Mouse (Mus musculus): Measurements from ENCODE around the gene Mcat.

Gene Mcat

GRCm38 (mm10) chr15:83575543-83575942, 12.0 kb upstream of the Mcat start:
- DNase-seq, result no peak

GRCm38 (mm10) chr15:83574731-83575351, 11.3 kb upstream of the Mcat start:
- peak in 1 of 2 experiments; percentile 25 for DNase-seq

DNA sequence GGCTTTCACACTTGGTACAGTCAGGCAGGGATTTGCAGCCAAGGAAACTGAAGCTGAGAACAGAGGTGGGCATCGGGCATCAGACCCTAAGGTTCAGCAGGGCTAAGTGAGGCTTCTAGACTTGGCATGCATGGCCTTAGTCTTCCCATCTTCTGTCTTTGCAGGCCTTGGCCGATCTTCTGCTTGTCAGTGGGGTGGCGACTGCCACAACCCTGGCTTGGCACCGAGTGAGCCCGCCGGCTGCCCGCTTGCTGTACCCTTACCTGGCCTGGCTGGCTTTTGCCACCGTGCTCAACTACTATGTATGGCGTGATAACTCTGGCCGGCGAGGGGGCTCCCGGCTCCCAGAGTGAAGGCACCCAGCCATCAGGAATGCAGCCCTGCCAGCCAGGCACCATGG, 10.0 kb upstream of the Mcat start:
- peak; percentile 48 to 72 for DNase-seq

DNA sequence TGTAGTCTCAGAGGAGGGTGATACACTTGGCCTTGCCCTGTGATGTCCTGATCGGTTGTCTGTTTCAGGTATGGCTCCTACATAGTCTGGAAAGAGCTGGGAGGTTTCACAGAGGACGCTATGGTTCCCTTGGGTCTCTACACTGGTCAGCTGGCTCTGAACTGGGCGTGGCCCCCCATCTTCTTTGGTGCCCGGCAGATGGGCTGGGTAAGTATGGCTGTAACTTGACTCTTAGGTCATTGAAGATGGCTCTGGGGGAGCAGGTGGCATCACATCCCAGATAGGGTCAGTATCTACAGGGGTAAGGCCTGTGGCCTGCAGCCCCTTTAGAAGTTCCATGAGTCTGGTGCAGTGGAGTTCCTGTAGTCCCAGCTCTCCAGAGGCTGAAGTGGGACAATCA, 8.5 kb upstream of the Mcat start:
- DNase-seq, result no peak

DNA sequence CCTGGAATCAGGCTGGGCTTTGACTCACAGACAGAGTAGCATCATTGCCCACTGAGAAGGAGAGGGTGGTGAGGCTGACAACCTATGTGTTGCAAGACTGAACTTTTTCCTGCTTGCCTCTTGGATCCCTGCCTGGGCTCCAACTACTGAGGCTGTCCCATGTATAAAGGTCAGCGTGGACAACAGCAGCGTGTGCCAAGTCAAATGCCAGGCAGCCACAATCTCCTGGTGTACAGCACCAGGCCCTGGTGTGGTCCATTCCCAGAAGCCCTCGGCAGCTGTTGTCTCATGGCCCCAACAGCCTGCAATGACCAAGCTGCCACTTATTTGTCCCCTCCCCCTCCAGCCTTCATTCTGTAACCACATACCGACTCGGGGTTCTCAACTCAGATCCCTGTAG, 8.0 kb upstream of the Mcat start:
- no peak for DNase-seq

GRCm38 (mm10) chr15:83570641-83571040, 7.1 kb upstream of the Mcat start:
- no peak for DNase-seq

GRCm38 (mm10) chr15:83569682-83570081, 6.1 kb upstream of the Mcat start:
- DNase-seq, result no peak

GRCm38 (mm10) chr15:83568544-83568943, 5.0 kb upstream of the Mcat start:
- DNase-seq, result no peak

- DNase-seq, result no peak
These were observed 4.1 kb upstream of the Mcat start for GRCm38 (mm10) chr15:83567728-83568127.

DNA sequence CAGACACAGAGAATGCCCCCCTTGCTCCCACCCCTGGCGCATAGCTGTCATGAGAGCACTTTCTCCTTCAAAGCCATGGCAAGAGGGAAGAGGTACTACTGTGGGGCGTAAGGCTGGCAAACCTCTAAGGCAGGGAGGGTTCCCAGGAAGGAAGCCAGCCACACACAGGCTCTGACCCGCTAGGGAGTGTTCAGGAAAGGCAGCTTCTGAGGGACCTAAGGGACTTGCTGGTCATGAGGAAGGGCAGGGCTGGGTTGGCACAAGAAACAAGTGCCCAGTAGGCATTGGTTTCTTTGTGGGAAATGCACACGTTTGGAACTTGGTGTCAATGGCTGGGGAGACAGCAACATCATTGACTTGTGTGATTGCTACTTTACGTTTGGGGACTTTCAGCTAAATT, 2.4 kb upstream of the Mcat start:
- no peak for DNase-seq

- no peak for DNase-seq
These were observed 1.8 kb upstream of the Mcat start for GRCm38 (mm10) chr15:83565434-83565833.

DNA sequence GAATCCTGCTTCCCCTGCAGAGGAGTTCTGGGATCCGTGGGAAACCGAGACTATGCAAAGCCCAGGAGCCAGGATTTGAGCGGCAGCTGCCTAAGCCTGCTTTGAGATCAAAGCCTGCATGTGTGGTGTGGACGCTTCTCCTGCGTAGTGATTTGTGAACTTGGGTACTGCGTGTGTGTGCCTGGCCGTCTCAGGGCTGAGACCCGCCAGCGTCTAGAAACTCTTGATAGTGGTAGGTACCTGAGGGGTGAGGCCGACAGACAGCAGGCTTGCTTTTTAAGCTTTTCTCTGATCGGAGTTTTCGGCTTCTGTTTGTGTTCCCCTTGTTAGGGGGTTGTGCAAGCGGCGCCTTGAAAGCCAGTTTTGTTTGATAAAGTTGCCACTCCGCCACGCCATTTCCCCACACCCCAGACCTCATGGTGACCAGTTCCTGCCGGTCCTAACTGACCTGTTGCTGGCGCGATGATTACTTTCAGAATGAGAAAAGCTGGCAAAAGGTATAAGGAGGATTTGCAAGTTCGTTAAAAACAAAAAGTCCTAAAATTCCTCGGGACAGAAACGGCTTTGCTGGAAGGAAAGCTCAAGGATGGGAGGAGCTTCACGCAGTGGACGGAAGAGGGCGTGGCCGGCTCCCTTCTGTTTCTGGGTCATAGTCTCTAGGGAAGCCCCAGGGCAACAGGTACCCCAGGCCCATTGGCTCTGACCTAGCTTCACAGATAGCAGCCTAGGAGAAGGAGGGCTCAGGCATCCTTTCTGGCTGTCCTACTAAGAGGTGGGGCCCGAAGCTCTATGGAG, 467 bp upstream of the Mcat start:
- peak; percentile 18 to 25 for DNase-seq

GRCm38 (mm10) chr15:83562626-83563270, 839 bp downstream of the Mcat start:
- DNase-seq, result peak; percentile 85 to 90

- DNase-seq, result no peak
These were observed 2.6 kb downstream of the Mcat start for GRCm38 (mm10) chr15:83560941-83561477.

GRCm38 (mm10) chr15:83555161-83555974, 8.2 kb downstream of the Mcat start:
- DNase-seq, result peak; percentile 90 to 94

- DNase-seq, result no peak
These were observed 9.8 kb downstream of the Mcat start for GRCm38 (mm10) chr15:83553831-83554230.

GRCm38 (mm10) chr15:83550137-83550536, 13.4 kb downstream of the Mcat start:
- peak; percentile 17 to 34 for DNase-seq

DNA sequence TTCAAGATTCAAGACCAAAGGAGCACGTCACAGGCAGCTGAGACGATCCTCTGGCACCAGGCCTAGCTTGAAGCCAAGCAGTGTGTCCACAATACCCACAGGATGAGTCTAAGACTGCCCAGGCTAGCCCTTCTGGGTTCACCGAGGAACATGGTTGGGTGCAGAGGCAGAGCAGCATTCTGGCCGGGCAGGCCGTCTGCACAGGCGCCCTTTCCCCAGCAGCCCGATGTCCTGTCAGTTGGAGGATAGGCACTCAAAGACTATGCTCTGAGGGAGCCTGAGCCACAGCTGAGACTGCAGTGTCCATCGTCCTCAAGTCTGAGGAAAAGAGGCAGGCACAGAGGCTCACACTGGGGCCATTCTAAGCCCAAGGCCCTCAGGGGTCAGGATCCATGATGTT, 16.4 kb downstream of the Mcat start:
- DNase-seq, result no peak

DNA sequence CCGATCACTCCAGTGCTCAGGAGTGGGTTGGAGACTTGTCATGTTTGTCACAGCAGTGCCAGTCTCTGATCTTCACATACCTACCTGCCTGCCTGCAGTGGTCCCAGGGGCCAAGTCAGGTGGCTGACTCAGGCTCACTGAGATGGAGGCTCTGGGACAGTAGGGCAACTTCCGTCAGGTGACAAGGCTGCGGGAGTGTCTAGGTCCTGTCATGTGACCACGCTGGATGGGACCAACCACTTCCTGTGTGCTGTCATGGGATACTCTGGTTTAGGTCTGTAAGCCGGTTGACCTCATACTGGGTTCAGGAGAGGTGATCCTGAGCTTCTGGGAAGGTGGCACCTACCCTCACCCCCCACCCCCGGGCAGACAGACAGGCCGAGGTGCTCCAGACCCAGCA, 17.6 kb downstream of the Mcat start:
- DNase-seq, result no peak

GRCm38 (mm10) chr15:83541647-83542287, 21.8 kb downstream of the Mcat start:
- DNase-seq, result no peak

DNA sequence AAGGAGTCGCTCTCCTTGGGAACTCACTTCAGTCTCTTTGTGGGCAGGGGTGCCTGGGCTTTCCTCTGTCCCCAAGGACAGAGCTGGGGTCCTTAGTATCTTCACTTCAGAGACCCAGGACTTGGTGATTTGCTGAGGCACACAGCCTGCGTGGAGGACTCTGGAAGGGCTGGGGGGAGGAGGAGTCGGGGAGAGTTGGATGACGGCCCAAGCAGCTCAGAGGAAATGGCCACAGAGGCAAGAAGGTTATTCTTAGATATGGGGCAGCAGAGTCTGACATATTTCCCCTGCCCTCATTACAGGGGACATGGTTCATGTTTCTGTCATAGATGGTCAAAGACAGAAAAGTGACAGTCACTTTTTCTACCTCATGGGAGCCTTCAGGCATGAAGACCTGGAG, 23.7 kb downstream of the Mcat start:
- DNase-seq, result no peak

DNA sequence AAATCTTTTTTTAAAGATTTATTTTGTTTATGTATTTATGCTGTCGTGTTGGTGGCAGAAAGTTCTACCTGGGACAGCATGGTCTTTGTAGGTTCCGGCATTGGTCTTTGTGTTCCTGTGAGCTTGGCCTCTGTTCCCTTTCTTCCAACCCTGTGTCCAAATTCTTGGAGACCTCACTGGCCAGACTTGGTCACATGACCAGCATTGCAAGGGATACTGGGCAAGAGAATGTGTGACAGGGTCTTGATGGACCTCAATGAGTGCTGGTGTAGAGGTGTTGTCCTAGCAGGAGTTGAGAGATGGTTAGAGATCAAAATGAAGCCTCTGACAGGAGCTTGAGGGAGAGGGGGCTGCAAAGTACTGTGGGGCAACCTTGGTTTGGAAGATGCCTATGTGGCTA, 24.7 kb downstream of the Mcat start:
- DNase-seq, result no peak

All from cerebellum, postnatal 10 days (tissue).